Mouse (Mus musculus) MEL (cell line): ENCODE measurements around the gene Pxn.

Experiments
- BHLHE40 ChIP-seq: IDR thresholded peaks from 2 replicates; pipeline ENCODE4 v1.6.1; 2012; ENCODE audit warnings: low read depth, mild to moderate bottlenecking, inconsistent platforms, low read length, improper control_type of control experiment, borderline replicate concordance
- CHD2 ChIP-seq: IDR thresholded peaks from 2 replicates; pipeline ENCODE4 v1.6.1; 2011; ENCODE audit warnings: low read length, improper control_type of control experiment
- CTCF ChIP-seq, 3 experiments: IDR thresholded peaks in 2 of 3; conservative IDR thresholded peaks in 1 of 3; 2 replicates each; pipeline ENCODE4 v1.5.1; 2011 to 2012; ENCODE audit warnings: low read length in 3 of 3, low read depth in 2 of 3, mild to moderate bottlenecking in 2 of 3, improper control_type of control experiment in 1 of 3, inconsistent platforms in 1 of 3, mixed read lengths in 1 of 3, moderate library complexity in 1 of 3; ENCODE audit not compliant: control insufficient read depth in 1 of 3, insufficient read depth in 1 of 3, poor library complexity in 1 of 3, severe bottlenecking in 1 of 3
- ETS1 ChIP-seq: IDR thresholded peaks from 2 replicates; pipeline ENCODE4 v1.6.1; 2012; ENCODE audit warnings: low read depth, mild to moderate bottlenecking, inconsistent platforms, low read length, improper control_type of control experiment, moderate library complexity
- GATA1 ChIP-seq: IDR thresholded peaks from 2 replicates; pipeline ENCODE4 v1.6.1; 2011; ENCODE audit warnings: low read depth, low read length, improper control_type of control experiment
- MAFK ChIP-seq: IDR thresholded peaks from 2 replicates; pipeline ENCODE4 v1.6.1; 2011; ENCODE audit warnings: low read depth, mild to moderate bottlenecking, low read length, improper control_type of control experiment, borderline replicate concordance
- MAZ ChIP-seq: IDR thresholded peaks from 2 replicates; pipeline ENCODE4 v1.6.1; 2012; ENCODE audit warnings: low read depth, mild to moderate bottlenecking, inconsistent platforms, low read length, improper control_type of control experiment
- MYC ChIP-seq: IDR thresholded peaks from 2 replicates; pipeline ENCODE4 v1.6.1; 2011; ENCODE audit warnings: low read depth, mild to moderate bottlenecking, low read length, improper control_type of control experiment, moderate library complexity
- NELFE ChIP-seq: IDR thresholded peaks from 2 replicates; pipeline ENCODE4 v1.6.1; 2011; ENCODE audit warnings: low read depth, low read length, improper control_type of control experiment
- NRF1 ChIP-seq: IDR thresholded peaks from 2 replicates; pipeline ENCODE4 v1.6.1; 2014; ENCODE audit warnings: low read depth, mild to moderate bottlenecking, inconsistent platforms, low read length, improper control_type of control experiment, moderate library complexity; ENCODE audit not compliant: poor library complexity, insufficient read depth, severe bottlenecking
- POLR2A ChIP-seq, 2 experiments: IDR thresholded peaks; 2 replicates each; pipeline ENCODE4 v1.6.1; 2011 to 2012; ENCODE audit warnings: low read length in 2 of 2, mild to moderate bottlenecking in 2 of 2, control low read depth in 1 of 2, improper control_type of control experiment in 1 of 2, low read depth in 1 of 2, moderate library complexity in 1 of 2; ENCODE audit not compliant: control insufficient read depth in 1 of 2, insufficient read depth in 1 of 2, poor library complexity in 1 of 2
- TCF12 ChIP-seq: IDR thresholded peaks from 2 replicates; pipeline ENCODE4 v1.6.1; 2014; ENCODE audit warnings: low read depth, mild to moderate bottlenecking, inconsistent platforms, low read length, improper control_type of control experiment, moderate library complexity
- USF1 ChIP-seq: IDR thresholded peaks from 2 replicates; pipeline ENCODE4 v1.6.1; 2014; ENCODE audit warnings: low read depth, mild to moderate bottlenecking, inconsistent platforms, low read length, improper control_type of control experiment, moderate library complexity
- ZNF384 ChIP-seq: IDR thresholded peaks from 2 replicates; pipeline ENCODE4 v1.6.1; 2012; ENCODE audit warnings: low read depth, mild to moderate bottlenecking, inconsistent platforms, low read length, improper control_type of control experiment

DNA sequence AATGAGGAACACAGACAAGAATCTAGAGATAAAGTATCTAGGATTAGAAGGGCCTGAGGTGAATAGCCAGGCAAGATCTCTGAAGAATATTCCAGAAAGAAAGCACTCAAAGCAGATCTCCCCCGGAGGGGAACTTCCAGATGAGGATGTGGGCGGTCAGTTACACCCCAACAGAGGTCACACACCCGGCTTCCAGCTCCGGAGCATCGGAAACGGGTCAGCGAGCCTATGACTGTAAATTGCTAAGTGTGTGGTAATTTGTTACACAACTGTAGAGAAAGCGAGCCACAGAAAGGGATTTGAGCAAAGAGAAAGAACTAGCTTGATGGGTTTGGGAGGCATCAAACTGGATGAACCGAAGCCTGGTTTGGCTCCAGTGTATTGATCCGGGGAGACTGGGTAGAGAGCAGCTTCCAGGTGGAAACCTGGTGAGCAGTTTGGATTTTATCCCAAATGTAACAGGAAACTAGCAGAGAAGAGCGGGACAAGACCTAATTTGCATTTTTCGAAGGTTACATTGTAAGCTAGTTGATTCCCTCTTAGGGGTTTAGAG is 6.0 kb upstream of the Pxn start:
- no peak for TF ChIP-seq CTCF (IDR thresholded peaks at IDR 0.05 in 2 of 3, conservative IDR thresholded peaks at IDR 0.05 in 1 of 3; ENCODE audit: control insufficient read depth in 1 of 3, insufficient read depth in 1 of 3, low read depth in 2 of 3, low read length in 3 of 3, poor library complexity in 1 of 3, severe bottlenecking in 1 of 3)
- no peak for TF ChIP-seq ZNF384
- TF ChIP-seq BHLHE40, result no peak
- no peak for TF ChIP-seq NELFE
- TF ChIP-seq MAFK, result no peak
- no peak for TF ChIP-seq USF1
- TF ChIP-seq MYC, result no peak
- TF ChIP-seq TCF12, result no peak
- TF ChIP-seq ETS1, result no peak
- TF ChIP-seq MAZ, result no peak
- TF ChIP-seq GATA1, result no peak
- TF ChIP-seq POLR2A (IDR thresholded peaks at IDR 0.05; ENCODE audit: control insufficient read depth in 1 of 2, insufficient read depth in 1 of 2, low read depth in 1 of 2, low read length in 2 of 2, poor library complexity in 1 of 2), result no peak
- TF ChIP-seq NRF1, result no peak
- no peak for TF ChIP-seq CHD2
